Mouse (Mus musculus) right cerebral cortex, adult 18-20 months (tissue): ENCODE measurements at regions not wholly inside any gene's neighbourhood (a gene's known extent, or its start where the extent isn't known, plus 50 kb on each side); places are given as distances from the start of the nearest gene placed in this dataset.

Experiments
- DNase-seq: peaks from one replicate; pipeline ENCODE4 v3.0.0; 2022; ENCODE audit warnings: mixed read lengths

DNA sequence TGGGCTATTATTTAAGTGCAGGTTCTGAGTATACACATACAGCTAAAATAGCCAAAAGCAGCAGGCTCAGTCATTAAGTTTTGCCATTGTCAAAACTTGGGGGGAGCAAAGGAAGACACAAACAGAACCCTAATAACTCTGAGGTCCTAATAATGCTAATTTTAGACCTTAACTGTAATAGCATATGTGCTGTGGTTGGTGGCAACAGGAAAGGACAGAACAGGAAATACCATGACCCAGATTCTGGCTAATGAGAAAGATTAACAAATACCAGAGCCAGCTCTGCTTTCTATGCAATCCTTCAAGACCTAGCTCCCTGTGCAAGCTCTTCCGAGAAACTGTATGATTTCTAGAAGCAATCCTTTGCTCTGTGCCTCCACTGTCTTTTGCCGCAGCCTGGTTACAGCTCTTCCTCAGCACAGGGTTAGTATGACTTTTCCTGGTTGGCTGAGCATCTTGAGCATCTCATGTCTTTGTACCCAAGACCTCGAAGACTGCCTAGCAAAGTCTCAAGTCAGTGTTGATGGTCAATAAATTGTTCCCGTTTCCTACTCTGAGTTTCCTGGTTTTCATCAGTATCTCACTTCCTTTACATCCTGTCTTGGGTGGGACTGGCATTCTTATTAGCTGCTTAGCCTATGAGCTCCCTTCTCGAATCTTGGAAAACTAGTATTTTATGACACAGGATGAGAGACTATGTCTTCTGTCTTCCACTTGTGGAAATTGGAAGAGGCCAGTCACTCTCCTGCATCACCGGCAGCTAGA, 49.9 kb upstream of the Eed start:
- DNase-seq = no peak

- no peak for DNase-seq
Observed at GRCm38 (mm10) chr7:90033086-90033485, 52.3 kb upstream of the Eed start.

GRCm38 (mm10) chr7:90033640-90034312, 53.0 kb upstream of the Eed start:
- no peak for DNase-seq

- no peak for DNase-seq
Observed at GRCm38 (mm10) chr7:90034498-90034897, 53.7 kb upstream of the Eed start.

DNA sequence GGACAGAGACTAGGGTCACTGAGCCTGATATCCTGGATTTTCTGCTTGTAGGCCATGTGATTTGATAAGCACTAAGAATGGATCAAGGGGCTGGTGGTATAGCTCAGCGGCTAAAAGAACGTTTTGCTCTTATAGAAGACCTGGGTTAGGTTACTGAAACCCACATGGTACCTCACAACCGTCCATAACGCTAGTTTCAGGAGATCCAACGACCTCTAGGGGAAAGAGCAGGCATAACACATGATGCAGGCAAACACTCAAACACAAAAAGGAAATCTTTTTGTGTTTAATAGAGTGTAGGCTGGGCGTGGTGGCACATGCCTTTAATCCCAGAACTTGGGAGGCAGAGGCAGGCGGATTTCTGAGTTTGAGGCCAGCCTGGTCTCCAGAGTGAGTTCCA, 54.6 kb upstream of the Eed start:
- no peak for DNase-seq

GRCm38 (mm10) chr7:90037736-90038135, 57.0 kb upstream of the Eed start:
- no peak for DNase-seq

GRCm38 (mm10) chr7:90039504-90039903, 58.7 kb upstream of the Eed start:
- peak; percentile 22 for DNase-seq

- DNase-seq = no peak
Observed at GRCm38 (mm10) chr7:90040581-90041340, 60.0 kb upstream of the Eed start.

DNA sequence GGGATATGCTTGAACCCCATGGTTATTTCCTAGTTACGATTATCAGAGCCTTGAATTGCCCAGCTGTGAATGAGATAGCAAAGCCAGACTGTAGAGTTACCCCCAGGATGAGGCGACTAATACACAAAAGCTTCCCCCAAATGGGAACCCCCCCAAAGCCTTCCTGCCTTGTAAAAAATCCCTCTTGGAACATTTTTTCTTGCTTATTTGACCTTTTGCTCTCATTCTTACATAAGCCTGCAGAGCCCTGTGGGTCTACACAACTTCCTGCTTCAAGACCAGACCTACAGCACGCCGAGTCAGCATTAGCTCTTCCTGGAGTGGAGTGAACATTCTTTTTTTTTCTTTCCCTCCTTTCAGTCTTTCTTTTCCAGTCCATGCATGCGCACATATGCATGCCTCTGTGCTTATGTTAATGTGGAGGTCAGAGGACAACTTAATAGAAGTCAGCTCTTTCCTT, 60.8 kb upstream of the Eed start:
- no peak for DNase-seq

- DNase-seq = no peak
Observed at GRCm38 (mm10) chr7:90042364-90042763, 61.6 kb upstream of the Eed start.

GRCm38 (mm10) chr7:90043526-90043925, 62.7 kb upstream of the Eed start:
- no peak for DNase-seq

DNA sequence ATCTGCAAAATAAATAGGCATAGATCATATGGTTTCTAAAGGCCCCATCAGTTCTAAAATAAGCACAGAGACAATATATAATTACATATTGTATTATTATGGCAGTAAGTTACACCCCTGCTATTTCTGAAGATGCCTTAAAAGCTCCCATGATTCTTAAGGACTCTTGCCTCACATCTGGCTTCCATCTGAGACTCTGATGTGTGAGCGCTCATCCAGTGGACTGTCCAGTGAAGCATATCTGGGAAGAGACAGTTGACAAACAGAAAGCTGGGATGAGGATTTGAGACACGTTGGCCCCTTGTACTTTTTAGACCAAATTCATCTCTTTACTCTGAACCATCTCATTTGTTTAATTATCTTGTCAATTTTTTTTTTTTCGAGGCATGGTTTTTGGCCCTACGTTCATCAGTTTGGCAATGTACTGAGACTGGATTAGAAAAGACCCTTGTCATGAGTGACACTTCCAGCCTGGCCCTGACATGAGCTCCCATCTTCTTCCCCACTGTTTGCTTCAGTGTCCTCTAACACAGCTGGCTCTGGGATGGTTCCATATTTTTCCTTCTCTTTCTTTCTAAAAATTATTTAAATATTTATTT, 63.4 kb upstream of the Eed start:
- DNase-seq = no peak

- DNase-seq = no peak
Observed at GRCm38 (mm10) chr7:90045208-90045800, 64.5 kb upstream of the Eed start.

DNA sequence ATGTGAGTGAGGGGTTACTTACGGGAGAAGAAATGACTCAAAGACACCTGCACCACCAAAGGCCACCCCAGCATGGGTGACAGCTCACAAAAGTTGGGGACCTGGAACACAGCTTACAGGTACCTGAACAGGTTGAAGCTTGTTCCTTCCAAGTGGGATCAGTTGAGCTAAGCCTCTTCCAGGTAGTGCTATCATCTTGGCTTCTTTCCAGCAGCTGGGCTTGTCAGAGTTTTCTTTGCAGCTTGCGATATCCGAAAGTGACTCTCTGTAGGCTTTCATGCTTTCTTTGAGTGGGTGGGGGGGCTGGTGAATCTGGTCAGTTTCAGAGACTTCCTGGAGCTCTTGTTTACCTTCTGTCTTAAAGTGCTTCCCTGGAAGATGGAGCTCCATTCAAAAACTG, 65.4 kb upstream of the Eed start:
- DNase-seq = no peak

DNA sequence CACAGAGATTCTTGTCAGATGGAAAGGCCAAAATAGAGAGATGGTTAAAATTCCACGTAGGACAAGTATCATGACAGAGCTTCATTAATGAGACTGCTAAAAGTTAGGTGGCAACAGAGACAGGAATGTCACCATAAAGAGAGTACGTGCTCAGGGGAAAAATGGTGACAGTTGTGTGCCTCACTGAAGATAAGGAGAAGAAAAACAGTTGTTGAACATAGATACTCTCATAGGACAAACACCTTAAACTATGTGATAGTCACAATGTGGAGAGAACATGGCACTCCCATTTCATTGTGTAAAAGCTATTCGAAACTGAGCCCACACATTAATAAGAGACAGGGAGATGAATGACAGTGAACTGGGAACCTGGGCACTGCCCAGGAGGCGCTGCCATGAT, 66.1 kb upstream of the Eed start:
- no peak for DNase-seq

GRCm38 (mm10) chr7:90048401-90049307, 67.9 kb upstream of the Eed start:
- no peak for DNase-seq

DNA sequence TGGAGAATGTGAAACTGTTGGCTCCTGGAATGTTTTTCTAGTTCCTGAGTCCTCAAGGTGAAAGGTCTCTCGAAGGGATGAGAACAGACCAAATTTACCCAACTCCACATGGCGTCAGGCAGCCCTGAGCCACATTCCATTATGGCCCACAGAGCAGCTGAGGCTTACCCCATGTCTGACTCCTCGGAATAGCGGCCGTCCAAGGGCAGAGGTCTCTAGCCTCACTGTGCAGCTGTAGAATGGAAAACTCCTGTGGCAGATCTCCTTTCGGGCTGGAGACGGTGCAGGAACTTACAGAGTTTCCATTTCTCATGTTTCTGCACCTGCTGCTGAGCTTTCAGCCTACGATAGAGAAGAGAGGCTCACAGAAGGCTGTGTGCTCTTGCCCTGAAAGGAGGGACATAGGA, 69.1 kb upstream of the Eed start:
- DNase-seq = no peak

- DNase-seq = no peak
Observed at GRCm38 (mm10) chr7:90054795-90055511, 74.2 kb upstream of the Eed start.

DNA sequence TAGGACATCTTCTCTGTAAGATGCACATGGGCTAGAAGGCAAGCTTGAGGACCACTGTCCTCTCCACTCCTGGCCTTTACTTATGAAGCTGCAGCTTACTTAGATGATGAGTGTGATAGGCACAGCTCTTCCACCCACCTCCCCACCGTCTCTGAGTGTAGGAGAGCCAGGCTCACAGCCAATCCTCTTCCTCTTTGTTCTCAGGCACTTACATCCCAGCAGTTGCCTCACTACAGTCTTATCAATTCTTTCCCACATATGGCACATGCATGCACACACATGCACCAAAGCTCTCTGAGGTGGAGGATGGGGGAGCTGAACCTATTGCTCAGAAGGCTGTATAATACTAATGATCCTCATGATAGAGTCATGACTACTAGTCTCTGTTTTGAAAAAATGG, 72.1 kb upstream of the Picalm start:
- no peak for DNase-seq

DNA sequence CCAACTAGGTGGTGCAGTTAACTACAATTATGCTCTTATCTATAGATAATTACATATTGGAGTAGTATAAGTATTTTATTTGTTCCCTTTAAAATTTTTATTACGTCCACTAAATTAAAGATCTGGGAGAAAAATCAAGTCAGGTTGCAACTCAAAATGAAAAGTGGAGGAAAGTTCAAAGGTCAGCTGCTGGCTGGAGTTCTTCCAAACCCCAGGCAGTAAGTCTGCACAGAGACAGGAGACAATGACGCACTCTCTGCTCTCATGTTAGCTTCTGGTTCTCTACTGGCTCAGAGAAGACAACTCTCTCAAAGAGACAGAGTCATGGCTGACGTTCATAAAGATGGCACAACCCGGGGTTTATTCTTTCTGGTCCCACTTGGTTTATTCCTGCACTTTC, 71.4 kb upstream of the Picalm start:
- DNase-seq = no peak

GRCm38 (mm10) chr7:90059249-90059628, 70.8 kb upstream of the Picalm start:
- no peak for DNase-seq
